Mouse (Mus musculus) cerebellum, adult 2 months (tissue): ENCODE results near the gene Pdss2. TPM values are rescaled to one million over a fixed set of nuclear protein-coding genes. Genes with fewer than 3 reads are reported as not detected.

ENCODE experiments used
- DNase-seq, 2 experiments: peaks; one replicate each; pipeline ENCODE4 v3.0.0; 2021
- H3K27ac ChIP-seq: fragments of 200-500 bp; 2 replicates; pipeline ENCODE4 v1.5.1; 2012; ENCODE audit warnings: low read length, control low read depth, inconsistent platforms; ENCODE audit not compliant: insufficient read depth
- H3K27me3 ChIP-seq: fragments of 200-500 bp; 2 replicates; pipeline ENCODE4 v1.6.1; 2012; ENCODE audit warnings: inconsistent platforms, mild to moderate bottlenecking, low read length, moderate library complexity; ENCODE audit not compliant: control insufficient read depth, insufficient read depth
- H3K4me1 ChIP-seq: fragments of 200-500 bp; 2 replicates; pipeline ENCODE4 v1.6.1; 2011; ENCODE audit warnings: low read length; ENCODE audit not compliant: control insufficient read depth, insufficient read depth
- H3K4me3 ChIP-seq: fragments of 200-500 bp; replicated peaks from 2 replicates; pipeline ENCODE3; 2011; ENCODE audit warnings: mild to moderate bottlenecking, low read depth, low read length, control low read depth; ENCODE audit not compliant: insufficient read depth
- CTCF ChIP-seq: fragments of 200-500 bp; IDR thresholded peaks from 2 replicates; pipeline ENCODE4 v1.5.1; 2011; ENCODE audit warnings: low read depth, mild to moderate bottlenecking, control low read depth, low read length, moderate library complexity, borderline replicate concordance; ENCODE audit not compliant: insufficient read depth
- POLR2A ChIP-seq: fragments of 200-500 bp; IDR thresholded peaks from 2 replicates; pipeline ENCODE4 v1.6.1; 2011; ENCODE audit warnings: low read length, control low read depth, borderline replicate concordance; ENCODE audit not compliant: insufficient read depth
- WGBS: fragments of 180-500 bp; shearing (Covaris S2); methylation state at CpG from one replicate; pipeline ENCODE4 v1.1.7; 2018; 5-methylcytosine and 5-hydroxymethylcytosine counted together
- polyA plus RNA-seq: library from polyadenylated mRNA; depleted of rRNA; stranded (reverse); fragments of >200 nt; gene quantifications from 2 replicates; pipeline ENCODE4 v1.2.3, GENCODE M21; 2012; rRNA removed

Gene Pdss2
- polyA plus RNA-seq, 1 experiment, result 13.7 TPM

GRCm38 (mm10) chr10:43512976-43513375, 291.7 kb downstream of the Pdss2 start:
- TF ChIP-seq POLR2A (no peak), CTCF (no peak)
- 96% methylated on average over 10 of the region's 10 CpGs for WGBS
- H3K4me1 ChIP-seq, result peaks cover 4% of the 10 kb centered on the region
- no peak overlapping the region for H3K4me3 ChIP-seq
- no peaks in the 10 kb centered on the region for H3K27me3 ChIP-seq
- H3K27ac ChIP-seq, result no peak overlapping the region
- no peak for DNase-seq

Other genes starting within 250 kb of the Pdss2 start
- gene Sobp, start 47.0 kb upstream of the Pdss2 start, polyA plus RNA-seq, result 14.7 and 15.2 TPM in 2 replicates
- 2.9 and 3.3 TPM in 2 replicates for gene 9030612E09Rik, start 46.8 kb upstream of the Pdss2 start, polyA plus RNA-seq